Mouse (Mus musculus) retina, postnatal 1 day (tissue): ENCODE measurements around the gene Ddx39b.
A peak's percentile ranks its signal among the peaks of the same experiment; 100 is the strongest.

Experiments used
- DNase-seq: peaks from one replicate; pipeline ENCODE4 v3.0.0-alpha.2; 2012

Gene Ddx39b

DNA sequence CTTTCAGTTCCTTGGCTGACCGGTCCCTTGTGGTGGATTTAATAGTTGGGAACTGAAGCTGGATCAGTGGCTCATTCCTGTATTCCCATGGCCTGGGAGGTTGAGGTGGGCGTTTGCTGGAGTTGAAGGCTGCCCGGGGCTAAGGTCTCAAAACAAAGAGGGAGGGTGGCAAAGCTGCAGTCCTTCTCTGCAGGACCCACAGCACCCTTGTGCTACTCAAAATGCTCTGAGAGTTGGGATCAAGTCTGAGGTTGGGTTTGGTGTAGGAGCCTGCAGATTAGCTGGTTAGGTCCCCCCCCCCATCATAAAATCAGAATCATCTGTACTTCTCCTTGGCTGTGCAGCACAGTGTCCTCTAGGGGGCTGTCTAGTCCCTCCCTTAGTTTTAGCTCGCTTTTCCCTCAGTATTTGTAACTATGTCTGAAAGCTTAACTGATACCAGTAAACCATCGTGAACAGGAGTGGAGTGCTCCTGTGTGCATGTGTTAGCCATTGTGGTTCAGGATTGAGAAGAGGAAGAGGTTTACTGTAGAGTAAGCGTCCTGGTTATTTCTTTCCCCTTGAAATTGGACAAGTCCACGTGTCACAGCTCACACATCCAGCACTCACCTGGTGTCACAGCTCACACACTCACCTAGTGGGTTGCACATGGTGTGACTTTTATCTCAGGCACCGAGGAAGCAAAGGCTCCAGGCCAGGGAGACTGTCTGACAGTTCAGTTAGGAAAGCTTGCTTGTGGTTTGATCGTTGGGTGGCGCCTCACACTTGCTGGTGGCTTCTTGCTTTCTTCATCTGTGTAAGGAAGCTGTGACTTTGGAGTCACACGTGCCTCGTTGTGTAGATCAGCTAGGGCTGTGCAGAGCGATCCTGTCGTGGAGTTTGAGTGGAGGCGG is 4.4 kb downstream of the Ddx39b start:
- peak; percentile 56 for DNase-seq

- no peak for DNase-seq
Observed at GRCm38 (mm10) chr17:35247144-35247543, 5.6 kb downstream of the Ddx39b start.

DNA sequence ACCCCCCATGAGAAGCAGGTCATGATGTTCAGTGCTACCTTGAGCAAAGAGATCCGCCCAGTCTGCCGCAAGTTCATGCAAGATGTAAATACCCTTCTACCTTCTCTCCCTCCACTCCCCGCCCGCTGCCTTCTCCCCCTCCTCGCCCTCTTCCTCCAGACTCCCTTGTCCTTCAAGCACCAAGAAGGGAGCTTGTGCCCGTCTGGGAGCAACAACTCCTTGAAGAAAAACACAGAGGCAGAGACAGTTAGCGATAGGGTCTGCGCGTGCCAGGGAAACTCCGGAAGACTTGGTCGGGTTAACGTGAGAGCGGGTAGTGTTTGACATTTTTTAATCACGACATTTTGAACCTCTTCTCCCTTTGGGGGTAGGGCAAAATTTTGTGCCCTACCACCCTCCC is 7.4 kb downstream of the Ddx39b start:
- no peak for DNase-seq

DNA sequence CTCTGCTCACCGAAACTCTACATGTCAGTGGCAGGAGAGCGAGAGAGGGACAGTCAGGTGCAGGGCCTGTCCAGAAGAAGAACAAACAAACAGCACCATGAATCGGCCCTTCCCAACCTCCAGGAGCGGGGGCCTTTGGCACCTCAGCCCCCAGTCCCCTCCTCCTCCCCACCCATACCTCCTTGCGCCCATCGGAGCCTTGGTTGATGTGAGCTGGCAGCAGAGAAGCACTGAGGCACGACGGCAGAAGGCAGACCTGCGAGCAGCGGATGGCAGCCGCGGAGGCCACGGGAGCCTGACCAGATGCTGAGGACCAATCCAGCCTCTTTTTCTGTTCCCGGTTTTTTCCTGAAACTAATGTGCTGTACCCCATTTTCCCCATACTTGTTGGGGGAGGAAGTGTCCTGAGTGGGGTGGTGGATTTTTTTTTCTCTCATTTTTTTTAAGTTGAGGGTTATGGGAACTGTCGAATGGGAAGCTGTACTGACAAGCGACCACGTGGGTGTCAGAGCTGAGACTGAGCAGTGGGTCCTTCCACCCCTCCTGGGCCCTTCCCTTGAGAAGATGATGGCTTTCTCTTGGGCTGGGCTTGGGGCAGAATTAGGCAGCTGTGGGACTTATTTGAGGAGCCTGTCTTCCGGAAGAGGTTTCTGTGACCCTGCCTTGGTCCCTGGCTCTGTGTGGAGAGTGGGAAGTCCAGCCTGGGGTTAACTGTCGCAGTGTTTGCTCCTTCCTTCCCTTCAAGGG is 8.1 kb downstream of the Ddx39b start:
- no peak for DNase-seq

GRCm38 (mm10) chr17:35250348-35251120 is 9.0 kb downstream of the Ddx39b start:
- DNase-seq, result no peak

GRCm38 (mm10) chr17:35251162-35251719 is 9.7 kb downstream of the Ddx39b start:
- DNase-seq, result no peak

DNA sequence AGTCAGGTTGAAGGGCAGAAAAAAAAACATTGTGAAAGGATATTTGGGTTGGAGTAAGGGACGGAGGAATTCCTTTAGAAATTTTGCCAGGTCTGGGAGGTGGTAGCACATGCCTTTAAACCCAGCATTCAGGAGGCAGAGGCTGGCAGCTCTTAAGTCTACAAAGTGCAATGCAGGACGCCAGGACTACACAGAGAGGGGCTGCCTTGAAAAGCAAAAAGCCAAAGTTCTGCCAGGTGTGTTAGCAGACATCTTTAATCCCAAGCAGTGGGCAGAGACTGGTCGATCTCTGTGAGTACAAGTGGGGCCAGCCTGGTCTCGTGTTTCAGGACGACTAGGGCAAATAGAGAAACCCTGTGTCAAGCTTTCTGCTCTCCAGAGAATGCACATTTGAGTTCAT is 10.4 kb downstream of the Ddx39b start:
- no peak for DNase-seq

GRCm38 (mm10) chr17:35252619-35253292 is 11.2 kb downstream of the Ddx39b start:
- DNase-seq, result no peak

GRCm38 (mm10) chr17:35253293-35254093 is 11.9 kb downstream of the Ddx39b start:
- no peak for DNase-seq

GRCm38 (mm10) chr17:35254241-35255098 is 12.9 kb downstream of the Ddx39b start:
- peak; percentile 67 for DNase-seq

- no peak for DNase-seq
Observed at GRCm38 (mm10) chr17:35255301-35255700, 13.8 kb downstream of the Ddx39b start.

DNA sequence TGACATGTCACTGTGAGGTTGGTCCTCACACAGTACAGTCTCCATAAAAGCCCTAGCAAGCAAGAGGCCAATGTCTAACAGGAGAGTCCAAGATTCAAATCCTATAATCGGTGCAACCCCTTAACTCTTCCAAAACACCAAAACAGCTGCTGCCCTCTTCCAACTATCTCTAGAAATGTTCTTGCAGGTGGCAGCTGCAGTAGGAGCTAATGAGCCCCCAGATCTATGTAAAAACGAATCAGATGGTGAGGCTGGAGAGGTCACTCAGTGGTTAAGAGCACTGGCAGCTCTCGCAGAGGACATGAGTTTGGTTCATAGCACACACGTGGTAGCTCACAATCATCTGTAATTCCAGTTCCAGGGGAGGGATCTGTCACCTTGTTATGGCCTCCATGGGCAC is 14.2 kb downstream of the Ddx39b start:
- no peak for DNase-seq

GRCm38 (mm10) chr17:35257378-35257777 is 15.8 kb downstream of the Ddx39b start:
- no peak for DNase-seq

- peak; percentile 94 for DNase-seq
Observed at GRCm38 (mm10) chr17:35257824-35258491, 16.4 kb downstream of the Ddx39b start.

DNA sequence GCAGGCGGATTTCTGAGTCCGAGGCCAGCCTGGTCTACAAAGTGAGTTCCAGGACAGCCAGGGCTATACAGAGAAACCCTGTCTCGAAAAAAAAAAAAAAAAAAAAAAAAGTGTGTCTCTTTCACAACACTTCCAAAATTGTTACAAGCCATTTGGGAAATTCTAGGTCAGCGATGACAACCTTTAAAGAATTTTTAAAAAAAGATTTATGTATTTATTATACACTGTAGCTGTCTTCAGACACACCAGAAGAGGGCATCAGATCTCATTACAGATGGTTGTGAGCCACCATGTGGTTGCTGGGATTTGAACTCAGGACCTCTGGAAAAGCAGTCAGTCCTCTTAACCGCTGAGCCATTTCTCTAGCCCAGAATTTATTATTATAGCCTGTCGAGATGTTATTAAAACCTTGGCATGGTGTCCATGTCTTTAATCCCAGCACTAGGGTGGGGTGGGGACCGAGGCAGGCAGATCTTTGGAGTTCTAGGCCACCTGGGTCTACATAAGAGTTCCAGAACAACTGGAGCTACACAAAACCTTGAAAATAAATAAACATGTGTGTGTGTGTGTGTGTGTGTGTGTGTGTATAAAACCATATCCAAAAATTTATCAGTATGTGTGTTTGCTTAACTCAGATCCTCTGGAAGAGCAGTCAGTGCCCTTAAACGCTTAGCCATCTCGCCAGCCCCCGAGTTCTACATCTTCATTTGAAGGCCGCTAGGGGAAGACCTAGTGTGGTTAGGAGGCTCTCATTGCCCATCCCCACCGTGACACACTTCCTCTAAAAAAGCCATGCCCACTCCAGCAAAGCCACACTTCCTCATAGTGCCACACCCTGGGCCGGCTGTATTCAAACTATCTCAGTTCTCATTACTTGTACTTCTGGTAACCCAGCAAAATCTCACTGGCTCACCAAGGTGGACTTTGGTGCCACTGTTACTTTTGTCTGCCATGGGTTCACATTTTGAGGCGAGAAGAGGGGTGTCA is 17.2 kb downstream of the Ddx39b start:
- no peak for DNase-seq

- DNase-seq, result no peak
Observed at GRCm38 (mm10) chr17:35259621-35260020, 18.1 kb downstream of the Ddx39b start.

DNA sequence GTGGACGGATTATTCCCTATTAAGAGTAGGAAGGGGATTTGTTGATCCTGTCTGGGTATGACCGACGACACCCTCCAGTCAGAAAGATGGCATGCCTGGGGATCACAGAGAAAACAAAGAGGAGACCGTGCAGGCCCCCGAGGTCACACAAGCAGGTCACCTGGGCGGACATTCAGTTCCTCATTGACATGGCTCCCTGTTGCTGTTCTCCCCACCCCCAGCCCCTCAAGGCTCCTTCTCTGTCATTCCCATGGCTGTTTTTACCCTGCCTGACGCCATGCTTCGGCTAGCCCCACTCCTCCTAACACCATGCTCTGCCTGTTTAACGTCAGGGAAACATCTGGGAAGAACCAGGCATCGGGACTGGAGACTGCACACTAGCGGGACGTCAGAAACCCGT is 20.1 kb downstream of the Ddx39b start:
- DNase-seq, result no peak

DNA sequence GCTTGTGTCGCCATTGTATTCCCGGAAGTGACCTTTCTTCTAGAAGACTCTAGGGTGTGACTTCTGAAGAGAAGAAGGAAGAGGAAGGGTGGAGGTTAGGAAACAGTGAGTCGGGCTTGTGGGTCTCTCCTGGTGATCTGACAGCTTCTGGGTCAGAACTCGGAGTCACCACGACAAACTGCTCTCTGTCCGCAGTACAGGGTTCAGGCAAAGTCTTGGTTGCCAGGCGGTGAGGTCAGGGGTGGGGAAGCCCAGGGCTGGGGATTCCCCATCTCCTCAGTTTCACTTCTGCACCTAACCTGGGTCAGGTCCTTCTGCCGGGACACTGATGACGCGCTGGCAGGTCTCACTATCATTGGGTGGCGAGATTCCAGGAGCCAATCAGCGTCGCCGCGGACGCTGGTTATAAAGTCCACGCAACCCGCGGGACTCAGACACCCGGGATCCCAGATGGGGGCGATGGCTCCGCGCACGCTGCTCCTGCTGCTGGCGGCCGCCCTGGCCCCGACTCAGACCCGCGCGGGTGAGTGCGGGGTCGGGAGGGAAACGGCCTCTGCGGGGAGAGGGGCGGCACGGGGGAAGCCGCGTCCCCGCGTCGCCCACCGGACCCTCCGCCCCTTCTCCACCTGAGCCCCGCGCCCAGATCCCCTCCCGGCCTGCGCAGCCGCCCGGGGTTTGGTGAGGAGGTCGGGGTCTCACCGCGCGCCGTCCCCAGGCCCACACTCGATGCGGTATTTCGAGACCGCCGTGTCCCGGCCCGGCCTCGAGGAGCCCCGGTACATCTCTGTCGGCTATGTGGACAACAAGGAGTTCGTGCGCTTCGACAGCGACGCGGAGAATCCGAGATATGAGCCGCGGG is 21.3 kb downstream of the Ddx39b start, which contains the start of gene H2-D1:
TSS of gene H2-D1 (plus strand) at position 67 of the 859 bp plus-strand sequence.
- DNase-seq, result peak; percentile 92
